Mouse (Mus musculus): Measurements from ENCODE around the gene Cic. TPM values are rescaled to one million over a fixed set of nuclear protein-coding genes. Genes with fewer than 3 reads are reported as not detected.
"Not testable (repeated sequence)": the region's sequence is repeated elsewhere in the genome, so short reads cannot be mapped to it uniquely, and the experiment has no call there.

The Cic gene
- total RNA-seq, 2 experiments from 2014 or later = 212 to 225 TPM

DNA sequence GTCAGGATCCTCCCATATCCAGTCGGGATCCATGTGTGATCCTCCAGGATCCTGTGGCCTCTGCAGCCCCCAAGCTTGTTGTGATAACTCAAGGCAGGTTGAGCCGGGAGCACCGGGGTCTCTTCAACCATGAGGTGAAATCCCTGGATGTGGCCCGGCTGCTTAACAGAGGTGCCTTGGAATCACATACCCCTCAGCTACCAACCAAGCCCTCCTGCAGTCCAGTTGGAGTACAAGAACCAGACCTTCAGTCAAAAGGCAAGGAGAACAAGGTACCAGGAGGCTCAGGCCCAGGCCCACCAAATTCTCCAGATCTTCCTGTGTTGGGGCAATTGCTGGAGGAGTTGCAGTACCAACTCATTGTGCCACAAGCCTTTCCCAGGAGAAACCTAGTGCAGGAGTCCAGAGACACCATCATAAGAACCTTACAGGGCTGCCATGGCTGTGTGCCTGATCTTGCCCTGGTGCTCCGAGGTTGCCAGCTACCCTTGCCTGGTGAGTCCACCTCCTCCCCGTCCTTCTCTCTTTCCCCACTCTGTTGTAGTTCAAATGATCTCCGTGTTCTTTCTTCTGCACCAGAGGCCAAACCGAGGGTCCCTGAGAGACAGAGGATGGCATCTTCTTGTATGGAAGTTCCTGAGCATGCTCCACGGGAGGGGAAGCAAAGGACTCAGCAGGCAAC is 35.6 kb downstream of the Cic start:
- no peak for DNase-seq (ENCODE audit: low spot score in 2 of 2)

DNA sequence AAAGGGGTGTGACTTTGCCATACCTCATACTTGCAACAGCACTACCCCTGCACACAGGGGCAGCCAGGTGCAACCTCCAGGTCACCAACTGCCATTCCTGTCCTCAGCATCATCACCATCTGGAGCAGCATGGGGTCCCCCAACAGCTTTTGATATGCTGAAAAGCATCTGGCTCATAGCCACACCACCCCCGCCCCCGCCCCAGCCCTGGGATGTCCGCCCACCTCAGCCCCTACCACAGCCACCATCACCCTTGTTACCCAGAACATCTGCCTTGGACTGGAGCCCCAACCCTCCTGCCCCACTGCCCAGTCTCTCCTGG is 36.1 kb downstream of the Cic start:
- no peak for DNase-seq (ENCODE audit: low spot score in 2 of 2)

DNA sequence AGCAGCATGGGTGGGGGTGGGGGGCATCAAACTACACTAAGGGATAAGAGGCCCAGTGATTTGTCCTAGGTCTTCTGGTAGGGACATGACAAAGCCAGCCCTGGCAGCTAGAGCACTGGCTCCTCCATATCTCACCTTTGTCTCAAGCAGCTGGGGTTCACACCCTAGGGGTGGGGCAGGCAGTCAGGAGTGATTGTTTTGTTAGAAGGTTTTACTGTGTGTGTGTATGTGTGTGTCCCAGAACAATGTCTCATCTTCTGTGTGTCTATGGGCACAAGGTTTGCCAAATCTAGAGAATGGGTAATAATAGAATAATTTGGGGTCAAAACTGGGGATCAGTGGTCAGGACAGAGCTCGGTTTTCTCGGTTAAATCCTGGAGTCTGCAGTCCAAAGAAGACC is 38.0 kb downstream of the Cic start:
- no peak for DNase-seq (ENCODE audit: low spot score in 2 of 2)

- peak in 1 of 2 experiments; percentile 57 for DNase-seq (ENCODE audit: low spot score in 2 of 2)
Observed at GRCm38 (mm10) chr7:25305956-25306613, 38.6 kb downstream of the Cic start, which contains the start of gene Tmem145. TSS of gene Tmem145 (plus strand) at chr7:25306106.

- DNase-seq (ENCODE audit: low spot score in 2 of 2) = no peak
Observed at GRCm38 (mm10) chr7:25306614-25306996, 39.1 kb downstream of the Cic start.

GRCm38 (mm10) chr7:25308702-25309318 is 41.3 kb downstream of the Cic start:
- no peak for DNase-seq (ENCODE audit: low spot score in 2 of 2)

GRCm38 (mm10) chr7:25309425-25309824 is 41.9 kb downstream of the Cic start:
- DNase-seq (ENCODE audit: low spot score in 2 of 2) = no peak

DNA sequence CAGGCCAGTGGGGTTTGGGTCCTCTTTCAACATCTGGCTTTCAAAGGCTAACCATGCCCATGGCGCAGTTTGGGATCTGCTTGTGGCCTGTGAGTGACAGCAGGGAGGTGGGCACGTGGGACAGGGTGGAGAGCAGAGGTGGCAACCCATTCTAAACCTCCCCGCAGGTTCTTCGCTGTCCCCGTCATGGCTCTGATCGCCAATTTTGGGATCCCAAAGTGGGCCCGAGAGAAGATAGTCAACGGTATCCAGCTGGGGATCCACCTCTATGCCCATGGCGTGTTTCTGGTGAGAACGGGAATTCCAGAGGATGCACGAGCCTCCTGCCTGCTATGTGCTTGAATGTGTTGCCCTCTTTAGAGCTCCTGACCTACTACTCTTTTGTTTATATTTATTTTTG is 43.7 kb downstream of the Cic start:
- no peak for DNase-seq (ENCODE audit: low spot score in 2 of 2)

DNA sequence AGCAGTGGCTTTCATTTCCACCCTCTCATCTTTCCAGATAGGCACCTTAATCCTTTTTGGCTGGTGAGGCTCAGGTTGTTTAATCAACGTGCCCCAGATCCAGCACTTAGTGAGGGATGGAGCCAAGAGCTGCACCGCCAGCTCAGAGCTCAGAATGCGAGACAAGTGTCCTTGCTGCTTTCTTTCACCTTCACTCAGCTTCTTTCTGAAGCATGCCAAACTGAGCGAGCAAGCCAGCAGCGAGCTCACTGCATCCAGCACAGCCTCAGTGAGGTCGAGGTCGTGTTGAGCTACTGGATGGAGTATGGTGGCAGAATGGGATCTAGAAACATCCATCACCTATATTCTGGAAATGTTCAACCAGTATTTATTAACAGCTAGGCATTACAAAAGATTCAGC is 45.8 kb downstream of the Cic start:
- no peak for DNase-seq (ENCODE audit: low spot score in 2 of 2)

DNA sequence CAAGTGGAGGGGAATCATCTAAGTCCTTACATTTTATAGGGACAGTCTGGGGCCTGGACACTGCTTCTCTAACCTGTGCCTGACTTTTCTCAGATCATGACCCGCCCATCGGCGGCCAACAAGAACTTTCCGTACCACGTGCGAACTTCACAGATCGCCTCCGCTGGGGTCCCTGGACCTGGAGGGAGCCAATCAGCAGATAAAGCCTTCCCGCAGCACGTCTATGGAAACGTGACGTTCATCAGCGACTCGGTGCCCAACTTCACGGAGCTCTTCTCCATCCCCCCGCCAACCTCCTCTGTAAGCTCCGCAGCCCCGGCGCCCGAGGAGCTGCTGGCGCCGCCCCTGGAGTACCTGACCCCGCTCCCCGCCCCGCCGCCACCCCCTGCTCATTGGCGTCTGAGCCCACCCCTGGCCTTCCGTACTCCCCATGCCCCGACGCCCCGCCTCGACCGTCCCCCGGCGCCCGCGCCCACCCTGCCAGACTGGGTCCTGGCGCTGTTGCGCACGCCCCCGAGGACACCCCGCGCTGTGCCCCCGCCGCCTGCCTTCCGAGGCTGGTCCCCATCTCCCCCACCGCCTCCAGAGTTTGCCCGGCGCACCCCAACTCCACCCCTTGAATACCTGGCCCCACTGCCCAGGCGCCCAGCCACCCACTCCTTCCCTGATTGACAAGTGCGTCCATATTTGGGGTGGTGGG is 47.3 kb downstream of the Cic start:
- no peak for DNase-seq (ENCODE audit: low spot score in 2 of 2)

DNA sequence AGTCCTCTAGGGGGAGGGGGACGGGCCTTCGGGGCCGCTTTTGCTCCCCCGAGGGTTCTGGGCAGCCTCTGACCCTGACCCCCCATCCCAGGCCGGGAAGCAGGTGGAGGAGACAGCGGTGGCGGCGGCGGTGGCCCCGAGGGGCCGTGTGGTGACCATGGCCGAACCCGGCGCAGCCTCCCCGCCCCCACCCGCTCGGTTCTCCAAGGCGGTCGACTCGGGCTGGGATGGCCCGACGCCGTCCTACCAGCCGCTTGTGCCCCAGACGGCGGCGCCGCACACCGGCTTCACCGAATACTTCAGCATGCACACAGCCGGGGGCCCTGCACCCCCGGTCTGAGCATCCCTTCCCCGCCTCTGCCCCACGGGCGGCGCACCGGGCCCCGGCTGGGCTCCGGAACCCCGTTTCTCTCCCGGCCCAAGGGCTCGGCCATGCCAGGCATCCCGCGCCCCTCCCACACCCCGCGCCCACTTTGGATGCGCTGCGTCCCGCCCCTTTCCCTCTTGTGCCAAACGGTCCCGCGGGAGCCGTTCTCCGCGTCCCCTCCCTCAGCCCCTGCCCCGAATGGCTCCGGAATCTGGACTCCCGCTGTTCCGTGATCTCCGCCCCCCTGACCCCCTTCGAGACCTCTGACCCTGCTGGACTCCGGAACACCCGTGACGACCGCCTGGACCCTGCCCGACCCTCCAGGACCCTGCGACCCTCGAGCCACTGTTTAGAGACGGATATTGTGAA is 48.0 kb downstream of the Cic start:
- DNase-seq (ENCODE audit: low spot score in 2 of 2) = peak in 1 of 2 experiments; percentile 13

DNA sequence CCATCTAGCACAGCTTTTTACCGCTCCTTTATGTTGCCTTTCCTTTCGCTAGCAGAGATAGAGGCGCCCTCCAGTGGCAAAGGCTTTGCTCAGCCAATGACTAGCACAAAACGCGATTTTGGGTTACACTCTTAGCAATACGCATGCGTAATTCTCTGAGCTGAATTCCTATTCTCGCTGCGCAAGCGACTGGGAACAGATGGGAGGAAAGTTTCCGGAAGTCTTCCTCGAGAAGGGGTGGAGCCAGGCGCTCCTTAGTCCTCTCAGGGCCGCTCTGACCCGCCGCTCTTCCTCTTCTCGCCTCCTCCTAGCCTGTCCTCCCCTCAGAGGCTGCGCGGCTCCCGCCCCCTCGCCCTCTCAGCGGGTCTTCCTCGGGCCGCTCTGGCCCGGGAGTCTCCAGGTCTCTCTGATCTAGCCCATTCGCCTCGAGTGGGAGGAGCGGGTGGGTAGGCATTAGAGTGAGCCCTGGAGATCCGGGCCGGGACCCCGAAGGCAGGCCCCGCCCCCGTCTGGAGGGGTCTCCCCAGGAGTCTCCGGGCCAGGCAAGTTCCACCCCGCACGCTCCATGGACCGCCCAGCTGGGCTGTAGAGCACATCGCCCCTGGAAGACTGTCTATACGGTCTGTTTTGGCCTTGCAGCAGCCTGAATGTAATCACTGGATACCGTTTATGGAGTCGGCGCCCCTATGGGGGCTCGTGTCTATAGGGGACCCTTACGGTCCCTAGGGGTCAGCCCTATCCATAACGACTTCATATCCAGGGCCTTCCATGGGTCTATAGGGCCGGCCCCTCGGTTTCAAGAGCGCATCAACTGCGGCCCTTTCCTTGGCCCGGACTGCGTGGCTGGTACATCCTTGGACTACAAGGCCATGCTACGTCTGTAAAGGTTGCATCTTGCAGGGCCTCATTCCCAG is 49.3 kb downstream of the Cic start, which contains the start of gene Megf8:
TSS of gene Megf8 (plus strand) at position 633 of the 914 bp plus-strand sequence.
- DNase-seq (ENCODE audit: low spot score in 2 of 2) = peak; percentile 95 to 97

DNA sequence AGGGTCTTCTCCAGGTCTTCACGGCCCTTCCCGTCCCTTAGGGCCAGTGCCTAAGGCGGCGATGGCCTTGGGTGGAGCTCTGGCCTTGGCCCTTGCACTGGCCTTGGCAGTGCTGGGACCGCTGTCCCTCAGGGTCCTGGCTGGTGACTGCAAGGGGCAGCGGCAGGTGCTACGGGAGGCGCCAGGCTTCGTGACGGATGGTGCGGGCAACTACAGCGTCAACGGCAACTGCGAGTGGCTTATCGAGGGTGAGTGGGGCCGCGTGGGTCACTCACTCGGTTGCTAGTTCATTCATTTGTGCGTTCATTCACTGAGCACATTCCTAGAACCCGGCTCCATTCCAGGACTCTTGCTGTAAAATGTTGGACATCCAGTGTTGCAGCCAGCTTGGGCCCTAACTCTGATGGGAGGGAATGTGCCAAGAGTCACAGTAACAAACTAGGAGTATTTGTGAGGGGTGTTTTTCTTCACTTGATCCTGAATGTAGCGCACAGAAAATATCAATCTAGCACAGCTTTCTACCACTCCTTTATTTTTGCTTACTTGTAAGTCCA is 50.0 kb downstream of the Cic start:
- DNase-seq (ENCODE audit: low spot score in 2 of 2) = no peak

- no peak for DNase-seq (ENCODE audit: low spot score in 2 of 2)
Observed at GRCm38 (mm10) chr7:25322058-25322484, 54.6 kb downstream of the Cic start.

- DNase-seq (ENCODE audit: low spot score in 2 of 2) = no peak
Observed at GRCm38 (mm10) chr7:25323219-25323618, 55.7 kb downstream of the Cic start.

GRCm38 (mm10) chr7:25325431-25325830 is 57.9 kb downstream of the Cic start:
- not testable (repeated sequence) for DNase-seq (ENCODE audit: low spot score in 2 of 2)

- DNase-seq (ENCODE audit: low spot score in 2 of 2) = no peak
Observed at GRCm38 (mm10) chr7:25326233-25326632, 58.7 kb downstream of the Cic start.

DNA sequence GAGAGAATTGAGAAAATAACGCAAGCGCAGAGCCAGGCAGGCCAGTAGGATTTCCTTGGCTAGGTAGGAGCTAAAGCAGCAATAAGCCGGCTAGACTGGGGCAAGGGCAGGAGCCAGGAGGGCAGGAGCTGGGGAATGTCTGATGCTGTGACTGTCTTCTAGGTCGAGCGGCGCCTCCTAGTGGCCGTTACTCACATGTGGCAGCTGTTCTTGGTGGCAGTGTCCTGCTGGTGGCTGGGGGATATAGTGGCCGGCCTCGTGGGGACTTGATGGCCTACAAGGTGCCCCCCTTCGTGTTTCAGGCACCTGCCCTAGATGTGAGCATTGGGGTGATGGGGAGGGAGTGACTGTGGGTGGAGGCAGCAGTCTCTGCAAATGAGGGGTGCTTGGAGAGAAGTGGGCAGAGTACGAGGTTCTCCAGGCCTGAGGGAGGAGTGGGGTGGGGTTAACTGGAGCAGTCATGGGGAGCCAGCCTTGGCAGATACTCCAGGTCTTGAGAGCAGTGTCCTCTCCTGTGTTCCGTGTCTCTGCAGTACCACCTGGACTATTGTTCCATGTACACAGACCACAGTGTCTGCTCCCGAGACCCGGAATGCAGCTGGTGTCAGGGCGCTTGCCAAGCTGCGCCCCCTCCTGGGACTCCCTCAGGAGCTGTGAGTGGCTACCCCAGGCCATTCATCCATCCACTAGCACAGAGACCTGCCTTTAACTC is 66.2 kb downstream of the Cic start:
- peak; percentile 56 to 62 for DNase-seq (ENCODE audit: low spot score in 2 of 2)

DNA sequence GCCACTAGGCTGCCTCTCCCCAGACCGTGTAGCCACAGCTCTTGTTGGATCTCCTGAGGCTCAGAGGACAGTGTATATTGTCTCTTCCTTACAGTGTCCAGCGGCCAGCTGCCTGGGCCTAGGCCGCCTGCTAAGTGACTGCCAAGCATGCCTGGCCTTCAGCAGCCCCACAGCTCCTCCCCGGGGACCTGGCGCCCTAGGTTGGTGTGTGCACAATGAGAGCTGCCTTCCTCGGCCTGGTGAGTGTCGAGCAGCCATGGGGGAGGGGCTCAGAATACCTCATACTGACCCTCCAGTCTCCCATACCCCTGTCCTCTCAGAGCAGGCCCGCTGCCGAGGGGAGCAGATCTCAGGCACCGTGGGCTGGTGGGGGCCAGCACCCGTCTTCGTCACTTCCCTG is 67.0 kb downstream of the Cic start:
- DNase-seq (ENCODE audit: low spot score in 2 of 2) = no peak

All from left cerebral cortex, adult 18-20 months (tissue).